Mouse (Mus musculus): ENCODE data around the gene Arl9. TPM values are rescaled to one million over a fixed set of nuclear protein-coding genes. Genes with fewer than 3 reads are reported as not detected.
A peak's percentile ranks its signal among the peaks of the same experiment; 100 is the strongest.

The Arl9 gene
- polyA plus RNA-seq, 1 experiment from 2014 or later = not detected

GRCm38 (mm10) chr5:76975736-76976135 lies 28.1 kb upstream of the Arl9 start:
- Histone ChIP-seq H3K4me1 (peaks cover 17% of the 10 kb centered on the region), H3K9ac (replicated peaks) (0 out of 2 replicates have a peak overlapping the region, but pooled peaks have one; percentile 82), H3K27ac (replicated peaks) (no peak overlapping the region), H3K9me3 (no peaks in the 10 kb centered on the region), H3K4me3 (peak overlapping the region; percentile 88; the same call in 1 of the 2 replicates), H3K36me3 (peaks cover 26% of the 10 kb centered on the region), H3K27me3 (no peaks in the 10 kb centered on the region), H3K4me2 (replicated peaks) (peak overlapping the region; percentile 91)
- ATAC-seq (ENCODE audit: low FRiP score, low read depth) = no peak
- 94% methylated on average over 8 of the region's 8 CpGs for WGBS

- no peaks in the 10 kb centered on the region for H3K9me3 ChIP-seq
- no peak overlapping the region for H3K9ac ChIP-seq (replicated peaks)
- H3K36me3 ChIP-seq = peaks cover 78% of the 10 kb centered on the region
- 96% methylated on average over 11 of the region's 11 CpGs for WGBS
- no peak overlapping the region for H3K4me3 ChIP-seq
- ATAC-seq (ENCODE audit: low FRiP score, low read depth) = no peak
- no peaks in the 10 kb centered on the region for H3K27me3 ChIP-seq
- H3K4me1 ChIP-seq = no peaks in the 10 kb centered on the region
- no peak overlapping the region for H3K27ac ChIP-seq (replicated peaks)
- H3K4me2 ChIP-seq (replicated peaks) = no peak overlapping the region
Measured at GRCm38 (mm10) chr5:76984015-76984414, 19.8 kb upstream of the Arl9 start.

- 95% methylated on average over 3 of the region's 3 CpGs for WGBS
- peaks cover 74% of the 10 kb centered on the region for H3K36me3 ChIP-seq
- H3K4me2 ChIP-seq (replicated peaks) = no peak overlapping the region
- no peak for ATAC-seq (ENCODE audit: low FRiP score, low read depth)
- H3K27me3 ChIP-seq = no peaks in the 10 kb centered on the region
- no peak overlapping the region for H3K27ac ChIP-seq (replicated peaks)
- H3K4me3 ChIP-seq = no peak overlapping the region
- no peaks in the 10 kb centered on the region for H3K9me3 ChIP-seq
- H3K4me1 ChIP-seq = no peaks in the 10 kb centered on the region
- H3K9ac ChIP-seq (replicated peaks) = no peak overlapping the region
Measured at GRCm38 (mm10) chr5:76990789-76991188, 13.1 kb upstream of the Arl9 start.

- Histone ChIP-seq H3K9me3 (no peaks in the 10 kb centered on the region), H3K4me2 (replicated peaks) (no peak overlapping the region), H3K4me3 (no peak overlapping the region), H3K27me3 (no peaks in the 10 kb centered on the region), H3K36me3 (peaks cover 77% of the 10 kb centered on the region), H3K9ac (replicated peaks) (no peak overlapping the region), H3K4me1 (no peaks in the 10 kb centered on the region), H3K27ac (replicated peaks) (no peak overlapping the region)
- WGBS = 92% methylated on average over 5 of the region's 5 CpGs
- ATAC-seq (ENCODE audit: low FRiP score, low read depth) = no peak
Measured at GRCm38 (mm10) chr5:76993174-76993814, 10.6 kb upstream of the Arl9 start.

- Histone ChIP-seq H3K4me1 (no peaks in the 10 kb centered on the region), H3K27me3 (no peaks in the 10 kb centered on the region), H3K9me3 (no peaks in the 10 kb centered on the region), H3K9ac (replicated peaks) (no peak overlapping the region), H3K4me3 (no peak overlapping the region), H3K4me2 (replicated peaks) (no peak overlapping the region), H3K36me3 (peaks cover 60% of the 10 kb centered on the region), H3K27ac (replicated peaks) (no peak overlapping the region)
- WGBS = 53% methylated on average over 5 of the region's 5 CpGs
- no peak for ATAC-seq (ENCODE audit: low FRiP score, low read depth)
Measured at GRCm38 (mm10) chr5:76998416-76998815, 5.4 kb upstream of the Arl9 start.

GRCm38 (mm10) chr5:77001192-77001591 lies 2.7 kb upstream of the Arl9 start:
- Histone ChIP-seq H3K4me3 (no peak overlapping the region), H3K27me3 (no peaks in the 10 kb centered on the region), H3K36me3 (peaks cover 43% of the 10 kb centered on the region), H3K27ac (replicated peaks) (no peak overlapping the region), H3K4me2 (replicated peaks) (no peak overlapping the region), H3K4me1 (no peaks in the 10 kb centered on the region), H3K9ac (replicated peaks) (no peak overlapping the region), H3K9me3 (no peaks in the 10 kb centered on the region)
- ATAC-seq (ENCODE audit: low FRiP score, low read depth) = no peak
- WGBS = 95% methylated on average over 17 of the region's 17 CpGs

- Histone ChIP-seq H3K4me3 (no peak overlapping the region), H3K9ac (replicated peaks) (no peak overlapping the region), H3K4me2 (replicated peaks) (no peak overlapping the region), H3K9me3 (no peaks in the 10 kb centered on the region), H3K27me3 (peaks cover 4% of the 10 kb centered on the region; the same call in 1 of the 2 replicates), H3K36me3 (no peaks in the 10 kb centered on the region), H3K4me1 (no peaks in the 10 kb centered on the region), H3K27ac (replicated peaks) (no peak overlapping the region)
- ATAC-seq (ENCODE audit: low FRiP score, low read depth) = no peak
- 89% methylated on average over 9 of the region's 9 CpGs for WGBS
Measured at GRCm38 (mm10) chr5:77010352-77010751, 6.5 kb downstream of the Arl9 start.

- H3K4me3 ChIP-seq = no peak overlapping the region
- no peak overlapping the region for H3K27ac ChIP-seq (replicated peaks)
- H3K4me1 ChIP-seq = 0 out of 2 replicates have a peak, but pooled peaks cover under 1% of the 10 kb centered on the region
- no peaks in the 10 kb centered on the region for H3K9me3 ChIP-seq
- ATAC-seq (ENCODE audit: low FRiP score, low read depth) = no peak
- no peaks in the 10 kb centered on the region for H3K36me3 ChIP-seq
- H3K27me3 ChIP-seq = peaks cover 11% of the 10 kb centered on the region
- H3K4me2 ChIP-seq (replicated peaks) = no peak overlapping the region
- WGBS = 58% methylated on average over 3 of the region's 3 CpGs
- H3K9ac ChIP-seq (replicated peaks) = no peak overlapping the region
Measured at GRCm38 (mm10) chr5:77011082-77011481, 7.2 kb downstream of the Arl9 start.

GRCm38 (mm10) chr5:77013171-77013570 lies 9.3 kb downstream of the Arl9 start:
- Histone ChIP-seq H3K4me1 (peaks cover 3% of the 10 kb centered on the region; the same call in 1 of the 2 replicates), H3K9me3 (no peaks in the 10 kb centered on the region), H3K9ac (replicated peaks) (no peak overlapping the region), H3K4me3 (no peak overlapping the region), H3K27ac (replicated peaks) (no peak overlapping the region), H3K27me3 (peaks cover 27% of the 10 kb centered on the region), H3K4me2 (replicated peaks) (no peak overlapping the region), H3K36me3 (no peaks in the 10 kb centered on the region)
- 85% methylated on average over 3 of the region's 3 CpGs for WGBS
- ATAC-seq (ENCODE audit: low FRiP score, low read depth) = no peak

- WGBS = 13% methylated on average over 54 of the region's 57 CpGs
Measured at GRCm38 (mm10) chr5:77015544-77016482, 12.0 kb downstream of the Arl9 start, which contains the start of gene Thegl. TSS of gene Thegl (plus strand) at chr5:77016023.

GRCm38 (mm10) chr5:77028034-77028433 lies 24.2 kb downstream of the Arl9 start:
- H3K4me2 ChIP-seq (replicated peaks) = no peak overlapping the region
- WGBS = 82% methylated on average over 3 of the region's 3 CpGs
- no peaks in the 10 kb centered on the region for H3K27me3 ChIP-seq
- H3K36me3 ChIP-seq = no peaks in the 10 kb centered on the region
- H3K27ac ChIP-seq (replicated peaks) = no peak overlapping the region
- no peak for ATAC-seq (ENCODE audit: low FRiP score, low read depth)
- no peaks in the 10 kb centered on the region for H3K9me3 ChIP-seq
- no peak overlapping the region for H3K4me3 ChIP-seq
- no peak overlapping the region for H3K9ac ChIP-seq (replicated peaks)
- H3K4me1 ChIP-seq = no peaks in the 10 kb centered on the region

More at GRCm38 (mm10) chr5:77015544-77016482, 12.0 kb downstream of the Arl9 start, which contains the start of gene Thegl:
- H3K36me3 ChIP-seq = no peaks in the 10 kb centered on the region
- ATAC-seq (ENCODE audit: low FRiP score, low read depth) = peak; percentile 100
- H3K27me3 ChIP-seq = peaks cover 27% of the 10 kb centered on the region
- peaks cover 3% of the 10 kb centered on the region; the same call in 1 of the 2 replicates for H3K4me1 ChIP-seq
- H3K27ac ChIP-seq (replicated peaks) = no peak within 1 kb of the TSS
- H3K4me2 ChIP-seq (replicated peaks) = peak within 1 kb of the TSS; percentile 79
- no peaks in the 10 kb centered on the region for H3K9me3 ChIP-seq
- H3K9ac ChIP-seq (replicated peaks) = peak within 1 kb of the TSS; percentile 49
- H3K4me3 ChIP-seq = peak within 1 kb of the TSS; percentile 56

GRCm38 (mm10) chr5:77029735-77030134 lies 25.9 kb downstream of the Arl9 start:
- no peaks in the 10 kb centered on the region for H3K27me3 ChIP-seq
- H3K4me3 ChIP-seq = no peak overlapping the region
- 79% methylated on average over 5 of the region's 5 CpGs for WGBS
- no peak overlapping the region for H3K4me2 ChIP-seq (replicated peaks)
- no peaks in the 10 kb centered on the region for H3K36me3 ChIP-seq
- H3K9me3 ChIP-seq = no peaks in the 10 kb centered on the region
- H3K4me1 ChIP-seq = no peaks in the 10 kb centered on the region
- ATAC-seq (ENCODE audit: low FRiP score, low read depth) = no peak
- no peak overlapping the region for H3K9ac ChIP-seq (replicated peaks)
- no peak overlapping the region for H3K27ac ChIP-seq (replicated peaks)
